Mouse (Mus musculus) heart, postnatal 0 days (tissue): ENCODE results near the gene Vtcn1. TPM values are rescaled to one million over a fixed set of nuclear protein-coding genes. Genes with fewer than 3 reads are reported as not detected.

Experiments used
- ATAC-seq: fragments of 200-750 bp; cut with Nextera tagmentation; 2 replicates; pipeline ENCODE4 v1.8.0; 2017; ENCODE audit warnings: low read depth, moderate number of reproducible peaks, moderate library complexity; ENCODE audit not compliant: insufficient read depth
- DNase-seq: peaks from one replicate; pipeline ENCODE4 v3.0.0-alpha.2; 2016; ENCODE audit warnings: low spot score
- H3K27ac ChIP-seq: fragments of 300-500 bp; sonication (generic); 2 replicates; pipeline ENCODE4 v1.5.1; 2014; ENCODE audit warnings: low read depth, mild to moderate bottlenecking
- H3K27me3 ChIP-seq: fragments of 300-500 bp; sonication (generic); 2 replicates; pipeline ENCODE4 v1.6.1; 2014; ENCODE audit warnings: low read length, mixed read lengths; ENCODE audit not compliant: control insufficient read depth, insufficient read depth
- H3K36me3 ChIP-seq: fragments of 300-500 bp; sonication (generic); replicated peaks from 2 replicates; pipeline ENCODE4 v1.6.1; 2014; ENCODE audit warnings: low read length, mixed read lengths; ENCODE audit not compliant: control insufficient read depth, insufficient read depth
- H3K4me1 ChIP-seq: fragments of 300-500 bp; sonication (generic); 2 replicates; pipeline ENCODE4 v1.6.1; 2014; ENCODE audit warnings: antibody characterized with exemption; ENCODE audit not compliant: control insufficient read depth, insufficient read depth
- H3K4me2 ChIP-seq: fragments of 300-500 bp; sonication (generic); 2 replicates; pipeline ENCODE4 v1.6.1; 2014; ENCODE audit warnings: low read depth, mild to moderate bottlenecking, low read length, moderate library complexity
- H3K4me3 ChIP-seq: fragments of 300-500 bp; sonication (generic); 2 replicates; pipeline ENCODE4 v1.5.1; 2014; ENCODE audit warnings: low read depth, low read length
- H3K9ac ChIP-seq: fragments of 300-500 bp; sonication (generic); replicated peaks from 2 replicates; pipeline ENCODE4 v1.6.1; 2014; ENCODE audit warnings: low read depth, low read length, mixed read lengths
- H3K9me3 ChIP-seq: fragments of 300-500 bp; sonication (generic); replicated peaks from 2 replicates; pipeline ENCODE4 v1.6.1; 2016; ENCODE audit warnings: low read length; ENCODE audit not compliant: control insufficient read depth
- CTCF ChIP-seq: IDR thresholded peaks from 2 replicates; pipeline ENCODE4 v1.5.1; 2016; ENCODE audit warnings: antibody characterized with exemption, control low read depth, low read depth
- EP300 ChIP-seq: IDR thresholded peaks from 2 replicates; pipeline ENCODE4 v1.6.1; 2016; ENCODE audit warnings: antibody characterized with exemption, low read depth
- WGBS: fragments of 180-500 bp; shearing (Covaris S2); extraction: QIAGEN DNeasy Blood & Tissue Kit; methylation state at CpG from one replicate; pipeline ENCODE4 v1.1.7; 2014; 5-methylcytosine and 5-hydroxymethylcytosine counted together
- polyA plus RNA-seq: library from polyadenylated mRNA; unstranded; fragments of >200 nt; fragmentation: Nextera tagmentation; extraction: Ambion mirVana; gene quantifications from 2 replicates; pipeline ENCODE4 v1.2.1, GENCODE M21; 2015
- total RNA-seq: library from RNA; depleted of rRNA; stranded (reverse); fragments of >200 nt; gene quantifications from 2 replicates; pipeline ENCODE4 v1.2.3, GENCODE M21; 2014; ENCODE audit warnings: low replicate concordance

Gene Vtcn1
- total and polyA plus RNA-seq, 2 experiments from 2014 or later, result 0.27 to 0.36 TPM

DNA sequence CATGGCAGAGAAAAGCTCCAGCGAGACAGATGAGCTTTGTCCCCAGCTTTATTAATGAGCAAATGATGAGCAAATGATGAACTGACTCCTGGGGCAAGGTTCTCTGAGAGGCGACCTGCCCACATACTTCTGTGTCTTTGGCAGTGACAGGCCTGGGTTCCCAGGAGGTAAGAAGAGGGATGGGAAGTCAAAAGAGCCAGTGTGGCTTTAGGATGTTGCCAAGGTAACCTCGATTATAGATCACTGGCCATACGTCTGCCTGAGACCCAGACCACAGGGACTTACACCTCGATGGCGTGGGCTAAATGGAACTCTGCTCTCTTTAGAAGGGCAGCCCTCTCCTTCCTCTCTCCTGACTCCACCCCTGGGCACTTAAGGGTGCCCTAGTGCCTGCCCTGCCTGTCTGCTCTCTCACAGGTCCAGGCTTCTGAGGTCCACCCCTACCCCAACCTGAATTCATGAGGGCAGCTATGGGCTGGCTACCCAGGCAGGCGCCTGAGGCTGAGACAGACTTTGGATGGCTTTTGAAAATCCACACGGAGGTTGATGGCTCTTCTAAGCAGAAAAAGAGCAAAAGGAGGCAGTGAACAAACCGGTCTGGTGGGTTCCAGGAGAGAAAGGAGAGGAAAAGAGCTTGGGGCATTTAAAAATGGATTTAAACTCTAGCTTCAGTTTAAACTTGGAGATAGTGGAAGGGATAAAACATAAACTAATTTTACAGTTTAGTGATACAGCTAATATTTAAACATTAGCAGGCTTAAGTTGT, 31.0 kb downstream of the Vtcn1 start:
- Histone ChIP-seq H3K4me2 (no peak overlapping the region), H3K4me1 (peaks cover 18% of the 10 kb centered on the region), H3K4me3 (no peak overlapping the region), H3K27ac (no peak overlapping the region), H3K36me3 (no peaks in the 10 kb centered on the region), H3K9ac (no peak overlapping the region), H3K9me3 (no peaks in the 10 kb centered on the region), H3K27me3 (no peaks in the 10 kb centered on the region)
- TF ChIP-seq EP300, result no peak
- TF ChIP-seq CTCF, result no peak
- no peak for ATAC-seq
- WGBS, result 79% methylated on average over 9 of the region's 9 CpGs
- no peak for DNase-seq

DNA sequence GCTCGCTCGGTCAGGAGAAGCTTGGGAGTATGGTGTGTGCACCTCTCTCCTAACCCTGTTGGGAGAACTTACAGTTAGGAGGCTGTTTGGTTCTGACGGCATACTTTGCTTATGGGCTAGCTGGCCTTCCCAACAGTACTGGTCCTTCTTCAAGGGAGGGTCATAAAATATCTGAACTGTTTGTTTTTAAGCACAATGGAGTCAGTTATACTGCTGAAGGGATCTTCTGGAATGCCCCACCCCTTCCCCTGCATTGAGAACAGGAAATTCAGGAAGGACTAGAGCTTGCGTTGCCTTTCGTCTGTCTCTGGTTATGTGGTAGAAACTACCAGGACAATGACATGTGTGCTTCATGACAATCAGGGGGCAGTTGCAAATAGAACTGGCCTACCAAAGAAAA, 31.9 kb downstream of the Vtcn1 start:
- H3K4me2 ChIP-seq, result no peak overlapping the region
- no peak overlapping the region for H3K27ac ChIP-seq
- TF ChIP-seq EP300 (no peak), CTCF (no peak)

DNA sequence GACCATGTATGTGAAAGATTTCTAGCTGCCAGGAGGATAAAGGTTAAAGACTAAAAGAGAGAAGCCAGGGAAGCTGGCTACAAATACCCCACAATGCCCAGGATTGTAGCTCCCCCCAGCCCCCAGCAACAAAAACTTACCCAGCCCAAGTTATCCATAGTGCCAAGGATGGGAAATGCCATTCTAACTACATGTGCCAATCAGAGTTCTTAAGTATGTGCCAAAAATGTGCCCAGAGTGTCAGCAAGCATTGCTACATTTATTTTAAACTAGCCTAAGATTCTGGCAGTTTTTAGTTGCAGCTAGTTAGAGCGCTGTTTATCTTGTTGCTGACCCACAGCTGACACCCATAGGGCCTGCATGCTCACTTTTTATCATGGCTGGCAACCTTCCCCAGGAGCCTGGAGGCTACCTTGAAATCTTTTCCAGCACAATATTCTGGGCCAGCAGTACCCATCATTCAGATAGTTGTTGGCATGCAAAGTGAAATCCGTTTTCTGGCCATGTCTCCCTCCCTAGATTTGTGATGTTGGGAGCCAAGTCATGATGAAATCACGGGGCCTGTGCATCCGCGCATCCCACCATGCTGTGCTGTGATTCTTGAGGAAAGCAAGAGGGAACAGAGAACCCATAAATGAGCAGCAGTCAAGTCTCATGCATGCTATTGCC, 33.2 kb downstream of the Vtcn1 start:
- no peaks in the 10 kb centered on the region for H3K27me3 ChIP-seq
- H3K4me3 ChIP-seq, result no peak overlapping the region
- H3K4me2 ChIP-seq, result no peak overlapping the region
- H3K4me1 ChIP-seq, result peaks cover 18% of the 10 kb centered on the region
- TF ChIP-seq EP300 (no peak), CTCF (no peak)
- H3K27ac ChIP-seq, result no peak overlapping the region
- ATAC-seq (no peak), DNase-seq (no peak)
- H3K36me3 ChIP-seq, result no peaks in the 10 kb centered on the region
- H3K9ac ChIP-seq, result no peak overlapping the region
- WGBS, result 67% methylated on average over 5 of the region's 5 CpGs
- H3K9me3 ChIP-seq, result no peaks in the 10 kb centered on the region

More for the DNA sequence above, 31.9 kb downstream of the Vtcn1 start:
- DNase-seq (no peak), ATAC-seq (no peak)
- WGBS, result 80% methylated on average over 5 of the region's 5 CpGs
- Histone ChIP-seq H3K9ac (no peak overlapping the region), H3K36me3 (no peaks in the 10 kb centered on the region), H3K4me1 (peaks cover 18% of the 10 kb centered on the region), H3K9me3 (no peaks in the 10 kb centered on the region), H3K4me3 (no peak overlapping the region), H3K27me3 (no peaks in the 10 kb centered on the region)

DNA sequence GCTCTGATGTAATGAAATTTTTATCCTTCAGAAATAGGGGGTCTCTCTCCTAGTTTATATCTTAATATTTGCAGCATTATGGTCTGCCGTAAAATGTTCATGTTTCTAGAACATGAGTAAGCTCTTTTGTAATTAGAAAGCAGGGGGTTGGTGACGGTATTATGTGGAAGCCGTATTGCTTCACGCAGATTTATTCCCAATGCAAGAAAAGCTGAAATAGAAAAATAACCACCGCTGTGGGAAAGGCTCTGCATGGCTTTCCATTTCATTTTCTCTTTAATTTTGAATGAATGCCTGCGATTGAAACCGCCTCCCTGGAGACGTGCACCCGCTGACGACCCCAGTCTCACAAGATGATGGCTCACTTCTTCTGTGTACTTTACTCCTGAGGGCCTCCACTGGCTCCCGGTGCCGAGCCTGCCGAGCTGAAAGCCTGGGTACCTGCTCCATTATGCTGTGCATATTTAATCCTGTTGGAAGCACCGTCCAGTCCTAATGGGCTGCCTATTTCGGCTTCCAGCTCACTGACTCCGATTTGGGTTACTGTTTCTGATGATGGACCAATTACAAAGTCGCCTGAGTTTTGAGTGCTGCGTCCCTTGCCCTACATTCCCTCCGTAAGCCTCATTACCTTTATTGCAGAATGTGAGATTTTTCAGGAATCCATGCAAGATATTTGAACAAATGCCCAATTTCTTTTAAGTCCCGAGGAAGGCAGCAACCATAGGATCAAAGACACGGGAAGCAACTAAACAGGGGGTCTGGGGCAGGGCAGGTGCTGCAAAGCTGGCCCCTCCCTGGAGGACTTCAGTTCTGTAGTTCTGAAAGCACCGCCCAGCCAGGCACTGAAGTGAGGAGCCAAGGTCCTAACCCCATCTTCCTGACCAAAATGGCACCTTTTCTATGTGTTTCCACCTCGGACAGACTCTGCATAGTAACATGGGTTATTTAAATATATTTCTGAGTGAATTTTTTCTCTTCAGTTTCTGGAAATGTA, 36.3 kb downstream of the Vtcn1 start:
- Histone ChIP-seq H3K4me2 (no peak overlapping the region), H3K9ac (no peak overlapping the region), H3K4me3 (no peak overlapping the region), H3K9me3 (no peaks in the 10 kb centered on the region), H3K27ac (no peak overlapping the region), H3K36me3 (no peaks in the 10 kb centered on the region), H3K27me3 (no peaks in the 10 kb centered on the region), H3K4me1 (peaks cover 18% of the 10 kb centered on the region)
- 87% methylated on average over 23 of the region's 23 CpGs for WGBS
- TF ChIP-seq EP300 (no peak), CTCF (no peak)
- no peak for DNase-seq
- ATAC-seq, result no peak

- no peaks in the 10 kb centered on the region for H3K4me1 ChIP-seq
- ATAC-seq, result no peak
Measured at GRCm38 (mm10) chr3:100866946-100867345, 41.7 kb downstream of the Vtcn1 start.

More at GRCm38 (mm10) chr3:100866946-100867345, 41.7 kb downstream of the Vtcn1 start:
- no peak for DNase-seq
- Histone ChIP-seq H3K9me3 (no peaks in the 10 kb centered on the region), H3K4me2 (no peak overlapping the region), H3K4me3 (no peak overlapping the region), H3K27me3 (no peaks in the 10 kb centered on the region), H3K27ac (no peak overlapping the region), H3K36me3 (no peaks in the 10 kb centered on the region), H3K9ac (no peak overlapping the region)
- WGBS, result 72% methylated on average over 5 of the region's 5 CpGs
- no peak for TF ChIP-seq EP300
- no peak for TF ChIP-seq CTCF
